Mouse (Mus musculus) kidney, adult 11 months (tissue): ENCODE data around the gene Nrxn2.

ENCODE experiments used
- DNase-seq: peaks from one replicate; pipeline ENCODE4 v3.0.0; 2022

Gene Nrxn2

GRCm38 (mm10) chr19:6392743-6393393 lies 25.7 kb upstream of the Nrxn2 start:
- no peak for DNase-seq

- no peak for DNase-seq
These were observed 24.9 kb upstream of the Nrxn2 start for GRCm38 (mm10) chr19:6393637-6394036.

- DNase-seq = no peak
These were observed 22.3 kb upstream of the Nrxn2 start for GRCm38 (mm10) chr19:6396237-6396636.

- peak; percentile 56 for DNase-seq
These were observed 20.8 kb upstream of the Nrxn2 start for GRCm38 (mm10) chr19:6397582-6398249.

GRCm38 (mm10) chr19:6398447-6399284 lies 19.9 kb upstream of the Nrxn2 start:
- DNase-seq = peak; percentile 66

- DNase-seq = peak; percentile 52
These were observed 19.0 kb upstream of the Nrxn2 start, which contains the start of gene Rasgrp2 for GRCm38 (mm10) chr19:6399285-6400095. TSS of gene Rasgrp2 (plus strand) at chr19:6399340.

- DNase-seq = no peak
These were observed 18.1 kb upstream of the Nrxn2 start for GRCm38 (mm10) chr19:6400096-6401086.

GRCm38 (mm10) chr19:6401131-6401815 lies 17.3 kb upstream of the Nrxn2 start:
- peak; percentile 74 for DNase-seq

GRCm38 (mm10) chr19:6401951-6402350 lies 16.6 kb upstream of the Nrxn2 start:
- DNase-seq = peak; percentile 67

- DNase-seq = no peak
These were observed 14.7 kb upstream of the Nrxn2 start for GRCm38 (mm10) chr19:6403869-6404268.

GRCm38 (mm10) chr19:6405433-6405832 lies 13.1 kb upstream of the Nrxn2 start:
- DNase-seq = no peak

GRCm38 (mm10) chr19:6407109-6407508 lies 11.4 kb upstream of the Nrxn2 start:
- no peak for DNase-seq

- no peak for DNase-seq
These were observed 10.6 kb upstream of the Nrxn2 start for GRCm38 (mm10) chr19:6407816-6408510.

GRCm38 (mm10) chr19:6408749-6409148 lies 9.8 kb upstream of the Nrxn2 start:
- no peak for DNase-seq

- DNase-seq = no peak
These were observed 9.4 kb upstream of the Nrxn2 start for GRCm38 (mm10) chr19:6409176-6409575.

GRCm38 (mm10) chr19:6409936-6410335 lies 8.6 kb upstream of the Nrxn2 start:
- no peak for DNase-seq

- no peak for DNase-seq
These were observed 5.7 kb upstream of the Nrxn2 start for GRCm38 (mm10) chr19:6412798-6413197.

GRCm38 (mm10) chr19:6415454-6415853 lies 3.1 kb upstream of the Nrxn2 start:
- DNase-seq = peak; percentile 17

- DNase-seq = no peak
These were observed 2.3 kb upstream of the Nrxn2 start for GRCm38 (mm10) chr19:6416124-6416770.
